Mouse (Mus musculus) ES-Bruce4 (cell line): ENCODE results near the gene Dnm1. TPM values are rescaled to one million over a fixed set of nuclear protein-coding genes. Genes with fewer than 3 reads are reported as not detected.
"Not testable (repeated sequence)": the region's sequence is repeated elsewhere in the genome, so short reads cannot be mapped to it uniquely, and the experiment has no call there.

ENCODE experiments used
- H3K27ac ChIP-seq: 2 replicates; pipeline ENCODE4 v1.5.1; 2012; ENCODE audit warnings: low read length, inconsistent platforms; ENCODE audit not compliant: insufficient read depth
- H3K27me3 ChIP-seq: 2 replicates; pipeline ENCODE4 v1.6.1; 2012; ENCODE audit warnings: mild to moderate bottlenecking, low read length, inconsistent platforms; ENCODE audit not compliant: control insufficient read depth, poor library complexity, insufficient read depth, severe bottlenecking
- H3K36me3 ChIP-seq: 2 replicates; pipeline ENCODE4 v1.6.1; 2012; ENCODE audit warnings: inconsistent platforms, mild to moderate bottlenecking, low read length, moderate library complexity; ENCODE audit not compliant: control insufficient read depth, poor library complexity, insufficient read depth, severe bottlenecking
- H3K4me1 ChIP-seq: one replicate; pipeline ENCODE4 v1.8.1; 2011; ENCODE audit warnings: low read length; ENCODE audit not compliant: control insufficient read depth, insufficient read depth
- H3K4me3 ChIP-seq: 2 replicates; pipeline ENCODE4 v1.5.1; 2011; ENCODE audit warnings: low read depth, mild to moderate bottlenecking, low read length
- H3K9ac ChIP-seq: 2 replicates; pipeline ENCODE4 v1.6.1; 2012; ENCODE audit warnings: low read depth, mild to moderate bottlenecking, inconsistent platforms; ENCODE audit not compliant: poor library complexity, severe bottlenecking
- H3K9me3 ChIP-seq: replicated peaks from 2 replicates; pipeline ENCODE4 v1.6.1; 2012; ENCODE audit warnings: mild to moderate bottlenecking, low read length, inconsistent platforms; ENCODE audit not compliant: control insufficient read depth, poor library complexity, insufficient read depth, severe bottlenecking
- CTCF ChIP-seq: IDR thresholded peaks from one replicate; pipeline ENCODE4 v1.8.1; 2011; ENCODE audit warnings: low read depth, low read length
- EP300 ChIP-seq: IDR thresholded peaks from 2 replicates; pipeline ENCODE4 v1.6.1; 2011; ENCODE audit warnings: low read depth, low read length; ENCODE audit not compliant: insufficient read depth
- POLR2A ChIP-seq: IDR thresholded peaks from one replicate; pipeline ENCODE4 v1.8.1; 2011; ENCODE audit warnings: low read length; ENCODE audit not compliant: insufficient read depth
- polyA plus RNA-seq: library from polyadenylated mRNA; stranded (reverse); fragments of >200 nt; gene quantifications from 2 replicates; pipeline ENCODE4 v1.2.4, GENCODE M21; 2011; ENCODE audit warnings: low read depth; ENCODE audit not compliant: missing spikeins, insufficient read depth, insufficient read length

Dnm1 gene
- polyA plus RNA-seq, 1 experiment = 11.6 TPM

- H3K36me3 ChIP-seq = no peaks in the 10 kb centered on the region
- no peak overlapping the region for H3K4me3 ChIP-seq
- H3K27ac ChIP-seq = no peak overlapping the region
- TF ChIP-seq POLR2A = no peak
- TF ChIP-seq EP300 = no peak
- TF ChIP-seq CTCF = no peak
- no peaks in the 10 kb centered on the region for H3K9me3 ChIP-seq
- H3K9ac ChIP-seq = no peak overlapping the region
- no peaks in the 10 kb centered on the region for H3K4me1 ChIP-seq
- no peaks in the 10 kb centered on the region for H3K27me3 ChIP-seq
Measured at GRCm38 (mm10) chr2:32364121-32364520, 11.0 kb upstream of the Dnm1 start.

DNA sequence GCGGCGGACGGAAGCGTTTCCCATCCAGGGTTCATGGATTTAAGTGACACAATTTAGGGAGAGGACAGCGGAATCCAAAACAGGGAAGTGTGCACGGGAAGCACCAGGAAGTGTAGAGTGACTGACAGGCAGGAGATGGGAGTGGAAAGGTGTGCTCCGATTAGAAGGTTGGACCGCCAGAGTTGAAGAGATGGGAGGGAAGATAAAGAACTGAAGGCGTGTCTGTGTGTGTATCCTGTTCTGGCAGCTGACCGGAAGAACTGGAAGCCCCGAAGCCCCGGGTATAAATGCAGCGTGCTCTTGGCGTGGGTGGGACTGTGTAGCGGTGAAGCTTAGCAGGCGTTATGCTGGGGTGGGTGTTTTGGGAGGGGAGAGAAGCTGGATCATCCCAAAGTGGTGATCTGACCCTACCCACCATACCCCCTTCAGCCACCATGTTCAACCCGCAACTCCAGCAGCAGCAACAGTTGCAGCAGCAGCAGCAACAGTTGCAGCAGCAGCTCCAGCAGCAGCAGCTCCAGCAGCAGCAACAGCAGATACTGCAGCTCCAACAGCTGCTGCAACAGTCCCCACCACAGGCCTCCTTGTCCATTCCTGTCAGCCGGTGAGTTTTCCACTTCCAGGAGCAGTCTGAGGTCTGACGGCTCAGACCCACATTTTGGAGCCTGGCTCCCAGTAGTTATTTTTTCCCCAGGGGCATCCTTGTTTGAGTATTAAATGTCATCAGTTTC lies 10.4 kb upstream of the Dnm1 start:
- H3K4me1 ChIP-seq = no peaks in the 10 kb centered on the region
- peak overlapping the region; percentile 57 for H3K9ac ChIP-seq
- H3K27me3 ChIP-seq = no peaks in the 10 kb centered on the region
- H3K4me3 ChIP-seq = peak overlapping the region; percentile 87
- H3K36me3 ChIP-seq = no peaks in the 10 kb centered on the region
- TF ChIP-seq CTCF (no peak), EP300 (no peak), POLR2A (no peak)
- H3K27ac ChIP-seq = no peak overlapping the region
- no peaks in the 10 kb centered on the region for H3K9me3 ChIP-seq

GRCm38 (mm10) chr2:32362817-32363340 lies 9.7 kb upstream of the Dnm1 start:
- Histone ChIP-seq H3K9ac (peak overlapping the region; percentile 57), H3K4me1 (no peaks in the 10 kb centered on the region), H3K9me3 (no peaks in the 10 kb centered on the region), H3K36me3 (no peaks in the 10 kb centered on the region), H3K27ac (no peak overlapping the region), H3K4me3 (peak overlapping the region; percentile 87), H3K27me3 (no peaks in the 10 kb centered on the region)
- peak; percentile 68 for TF ChIP-seq CTCF
- no peak for TF ChIP-seq POLR2A

DNA sequence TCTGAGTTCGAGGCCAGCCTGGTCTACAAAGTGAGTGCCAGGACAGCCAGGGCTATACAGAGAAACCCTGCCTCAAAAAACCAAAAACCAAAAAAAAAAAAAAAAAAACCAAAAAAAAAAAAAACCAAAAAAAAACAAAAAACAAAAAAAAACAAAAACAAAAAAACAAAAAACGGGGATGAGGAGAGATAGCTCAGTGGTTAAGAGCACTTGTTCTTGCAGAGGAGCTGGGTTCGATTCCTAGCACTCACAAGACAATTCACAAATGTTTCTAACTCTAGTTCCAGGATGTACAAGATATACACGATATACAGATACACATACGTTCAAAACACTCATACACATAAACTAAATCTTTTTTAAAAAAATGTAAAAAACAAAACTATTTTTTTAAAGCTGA lies 9.1 kb upstream of the Dnm1 start:
- Histone ChIP-seq H3K9ac (peak overlapping the region; percentile 57), H3K4me3 (peak overlapping the region; percentile 87)
- not testable (repeated sequence) for H3K27me3 ChIP-seq, H3K36me3 ChIP-seq, H3K9me3 ChIP-seq, H3K27ac ChIP-seq, H3K4me1 ChIP-seq

DNA sequence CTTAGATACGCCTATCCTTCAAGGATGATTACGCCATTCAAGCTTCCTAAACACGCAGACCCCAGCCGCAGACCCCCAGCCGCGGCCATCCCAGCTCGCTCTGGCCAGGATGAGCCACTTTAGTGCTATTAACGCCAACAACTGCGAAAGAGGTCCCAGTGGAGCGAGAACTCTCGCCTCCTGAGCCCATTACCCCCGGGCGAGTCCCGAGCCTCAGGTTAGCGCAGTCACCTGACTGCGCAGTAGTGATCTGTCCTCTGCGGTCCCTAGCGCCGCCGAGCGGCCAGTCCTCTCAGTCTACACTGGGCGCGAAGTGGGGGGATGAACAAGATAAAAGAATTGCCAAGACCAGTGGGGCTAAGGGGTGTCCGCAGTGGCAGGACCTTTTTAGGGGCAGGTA lies 8.3 kb upstream of the Dnm1 start:
- Histone ChIP-seq H3K36me3 (no peaks in the 10 kb centered on the region), H3K4me1 (no peaks in the 10 kb centered on the region), H3K9ac (peak overlapping the region; percentile 63), H3K27ac (no peak overlapping the region), H3K9me3 (no peaks in the 10 kb centered on the region), H3K27me3 (no peaks in the 10 kb centered on the region), H3K4me3 (peak overlapping the region; percentile 85)
- TF ChIP-seq POLR2A (no peak), CTCF (peak; percentile 77)

GRCm38 (mm10) chr2:32360741-32361140 lies 7.6 kb upstream of the Dnm1 start:
- peak overlapping the region; percentile 63; the same call in 1 of the 2 replicates for H3K9ac ChIP-seq
- H3K4me3 ChIP-seq = peak overlapping the region; percentile 20; the same call in 1 of the 2 replicates
- H3K9me3 ChIP-seq = no peaks in the 10 kb centered on the region
- TF ChIP-seq POLR2A (no peak), CTCF (no peak), EP300 (no peak)
- no peak overlapping the region for H3K27ac ChIP-seq
- no peaks in the 10 kb centered on the region for H3K27me3 ChIP-seq
- no peaks in the 10 kb centered on the region for H3K36me3 ChIP-seq
- no peaks in the 10 kb centered on the region for H3K4me1 ChIP-seq
